Comparison of ENCODE assay signal across 13 mouse cellular contexts in genomic region chr16:24455361-24455855, GRCm38 (mm10).
"Had no signal": no experiment of that assay in that cellular context is flagged by ENCODE, and none has a peak within 500 bp of the region (broad histone marks: within the 10 kb centered on the region; RNA-seq: fewer than 3 reads in every experiment).

No protein-coding gene starts in this region.

- H3K27me3 ChIP-seq: limb, embryonic 15.5 days; liver, embryonic 12.5 days; neural tube, embryonic 15.5 days had no signal

- H3K4me3 ChIP-seq: limb, embryonic 15.5 days; liver, embryonic 12.5 days; midbrain, embryonic 10.5 days; myocyte; neural tube, embryonic 15.5 days had no signal

- H3K27ac ChIP-seq: limb, embryonic 15.5 days; liver, embryonic 12.5 days; midbrain, embryonic 10.5 days; neural tube, embryonic 15.5 days had no signal

- H3K36me3 ChIP-seq: neural tube, embryonic 15.5 days had no signal

- DNase-seq: kidney, adult 2 months; kidney, postnatal 36 days; layer of hippocampus, adult 9-11 months; layer of hippocampus, postnatal 36 days; lung, postnatal 4 days; midbrain, embryonic 14.5 days; thymus, postnatal 4 days had no signal

- H3K9ac ChIP-seq: limb, embryonic 15.5 days; liver, embryonic 12.5 days; neural tube, embryonic 15.5 days had no signal

- ATAC-seq: liver, embryonic 12.5 days; lung, postnatal 0 days had no signal

- H3K4me2 ChIP-seq: limb, embryonic 15.5 days; liver, embryonic 12.5 days; neural tube, embryonic 15.5 days had no signal

- H3K9me3 ChIP-seq: limb, embryonic 15.5 days; liver, embryonic 12.5 days; midbrain, embryonic 10.5 days; neural tube, embryonic 15.5 days had no signal
